Mouse (Mus musculus): ENCODE measurements around the gene Olfr923.
"Not testable (repeated sequence)": the region's sequence is repeated elsewhere in the genome, so short reads cannot be mapped to it uniquely, and the experiment has no call there.

The Olfr923 gene

DNA sequence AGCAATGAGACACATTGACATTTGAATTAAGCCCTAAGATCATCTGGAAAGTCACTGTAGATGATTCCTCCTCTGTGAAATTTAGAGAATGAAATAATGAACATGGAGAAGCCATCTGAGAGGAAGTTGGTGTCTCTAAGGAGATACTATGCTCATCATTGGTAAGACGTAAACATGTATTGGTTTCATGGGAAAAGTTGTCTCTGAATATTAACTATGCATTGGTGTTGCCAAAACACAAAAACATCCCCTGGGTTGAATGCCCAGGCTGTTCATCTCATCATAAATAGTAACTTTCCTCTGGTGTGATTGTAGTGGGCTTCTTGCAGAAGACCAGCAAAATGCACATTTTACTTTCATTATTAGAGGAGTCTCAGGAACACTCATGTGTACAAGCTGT lies at the start of gene Olfr923:
Gene Olfr923 (plus strand): TSS at position 301 of the 400 bp plus-strand sequence.
- no peak for DNase-seq (ENCODE audit: low spot score)

DNA sequence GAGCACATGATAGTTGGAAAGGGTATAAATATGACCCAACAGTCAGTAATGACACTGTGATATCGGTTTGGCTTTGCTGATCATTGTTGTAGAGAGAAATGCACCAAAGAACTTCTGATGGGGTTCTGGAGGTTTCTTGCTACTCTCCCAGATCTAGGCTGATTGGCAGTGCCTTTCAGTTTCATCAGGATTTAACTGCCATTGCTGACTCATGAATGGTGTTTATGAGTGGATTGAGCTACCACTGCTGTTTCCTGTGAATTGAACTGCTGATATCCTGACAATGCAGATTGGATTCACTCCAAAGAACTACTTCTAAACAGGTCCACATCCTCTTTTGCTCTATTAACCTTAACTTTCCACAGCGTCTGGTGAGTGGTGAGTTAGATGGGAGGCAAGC lies 33.7 kb upstream of the Olfr923 start:
- DNase-seq (ENCODE audit: low spot score), result no peak

DNA sequence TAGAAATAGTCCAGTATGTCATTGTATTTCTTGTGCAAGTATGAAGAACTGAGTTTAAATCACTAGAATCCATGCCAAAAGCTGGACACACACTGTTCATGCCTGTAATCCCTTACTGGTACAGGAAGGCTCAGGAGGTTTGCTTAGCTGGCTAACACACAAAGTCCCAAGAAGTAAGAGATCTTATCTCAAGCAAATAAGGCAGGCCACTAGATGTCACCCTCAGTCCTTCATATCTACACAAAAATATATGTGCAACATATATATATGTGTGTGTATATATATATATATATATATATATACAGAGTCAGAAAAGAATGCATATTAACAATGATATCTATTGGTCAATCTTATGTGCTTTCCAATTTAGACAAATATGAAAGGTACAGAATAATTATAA lies 20.6 kb upstream of the Olfr923 start:
- DNase-seq (ENCODE audit: low spot score), result no peak

DNA sequence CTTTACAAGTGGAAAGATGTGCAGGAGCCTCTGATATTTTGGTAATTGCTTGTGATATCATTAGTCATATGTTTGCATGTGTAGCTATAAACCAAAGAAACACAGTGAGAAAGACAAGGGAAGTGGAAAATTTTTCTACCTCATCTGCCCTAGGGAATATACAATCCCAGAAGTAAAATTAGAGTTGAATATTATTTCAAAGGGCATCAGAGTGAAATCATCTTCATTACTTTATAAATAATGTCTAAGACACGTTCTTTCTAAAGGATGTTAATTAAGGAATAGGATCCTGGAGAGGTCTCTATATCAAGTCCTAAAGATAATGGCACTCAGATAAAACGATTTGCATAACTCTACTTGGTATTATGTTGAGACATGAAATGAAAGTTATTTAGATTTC lies 12.0 kb upstream of the Olfr923 start, which contains the start of gene Olfr922:
Gene Olfr922 (plus strand): TSS at position 301 of the 400 bp plus-strand sequence.
- DNase-seq (ENCODE audit: low spot score), result no peak

DNA sequence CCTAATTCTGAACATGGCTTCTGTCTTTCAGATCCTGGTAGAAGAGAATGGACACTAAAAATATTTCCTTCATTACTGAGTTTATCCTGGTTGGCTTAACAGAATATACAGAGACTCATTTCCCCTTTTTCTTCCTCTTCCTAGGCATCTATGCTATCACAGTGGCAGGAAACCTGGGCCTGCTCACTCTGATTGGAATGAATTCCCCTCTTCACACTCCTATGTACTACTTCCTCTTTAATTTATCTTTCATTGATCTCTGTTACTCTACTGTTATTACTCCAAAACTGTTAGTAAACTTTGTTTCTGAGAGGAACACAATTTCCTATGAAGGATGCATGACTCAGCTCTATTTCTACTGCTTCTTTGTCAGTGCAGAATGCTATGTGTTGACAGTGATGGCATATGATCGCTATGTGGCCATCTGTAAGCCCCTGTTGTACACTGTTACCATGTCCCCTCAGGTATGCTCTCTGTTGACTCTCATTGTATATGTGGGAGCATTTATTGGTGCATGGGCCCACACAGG lies 10.8 kb upstream of the Olfr923 start:
- DNase-seq (ENCODE audit: low spot score), result no peak

DNA sequence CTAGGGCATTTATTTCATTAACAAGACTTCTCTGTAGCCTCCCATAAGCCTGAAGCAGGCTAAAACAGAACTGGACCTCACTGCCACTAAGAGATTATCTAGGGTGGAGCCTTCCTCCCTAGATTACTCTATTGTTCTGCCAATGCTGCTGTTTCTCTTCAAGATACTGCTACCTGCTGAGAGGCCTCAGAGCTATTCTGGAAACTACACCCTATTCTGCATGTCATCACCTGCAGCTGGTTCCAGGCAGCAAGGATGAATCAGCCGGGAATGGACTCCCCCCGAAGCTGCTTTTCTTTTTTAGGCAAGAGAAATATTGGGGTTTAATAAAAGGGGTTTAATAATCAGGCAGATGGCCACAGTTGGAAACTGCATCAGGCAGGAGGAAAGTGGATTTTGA lies 6.7 kb downstream of the Olfr923 start:
- DNase-seq (ENCODE audit: low spot score), result no peak

DNA sequence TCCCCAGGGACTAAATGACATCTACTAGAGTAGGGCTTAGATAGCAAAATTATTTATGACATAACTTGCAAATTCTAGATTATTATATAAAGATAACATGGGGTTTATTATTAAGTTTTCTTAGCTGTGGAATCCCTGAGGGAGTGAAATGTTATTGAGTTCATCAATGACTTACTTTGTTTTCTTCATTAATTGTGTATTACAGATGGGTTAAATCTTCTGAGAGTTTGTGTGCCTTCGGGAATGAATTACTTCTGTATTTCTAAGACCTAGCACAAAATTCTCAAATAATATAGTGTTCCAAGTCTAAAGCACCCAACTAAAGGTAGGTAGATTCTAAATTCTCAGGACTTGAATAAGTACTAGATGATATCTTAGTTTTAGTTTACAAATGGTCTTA lies 17.8 kb downstream of the Olfr923 start, which contains the start of gene Olfr924:
Gene Olfr924 (plus strand): TSS at position 301 of the 400 bp plus-strand sequence.
- DNase-seq (ENCODE audit: low spot score), result no peak

DNA sequence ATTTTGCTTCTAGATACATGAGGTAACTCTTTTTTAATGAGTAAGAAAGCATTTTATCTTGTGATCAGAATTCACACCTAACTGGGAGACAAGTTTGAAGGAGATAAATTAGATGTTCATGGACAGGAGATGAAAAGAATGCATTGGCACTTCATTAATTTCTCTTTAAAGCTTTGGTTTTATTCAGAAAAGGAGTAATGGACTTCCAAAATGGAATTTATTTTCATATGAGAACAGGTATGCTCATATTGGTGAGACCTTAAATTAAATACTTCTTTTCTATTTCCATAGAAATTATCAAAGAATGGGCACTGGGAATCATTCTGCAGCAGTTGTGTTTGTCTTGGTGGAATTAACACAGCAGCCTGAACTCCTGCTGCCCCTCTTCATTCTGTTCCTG lies 28.4 kb downstream of the Olfr923 start, which contains the start of gene Olfr26:
Gene Olfr26 (plus strand): TSS at position 301 of the 400 bp plus-strand sequence.
- no peak for DNase-seq (ENCODE audit: low spot score)

DNA sequence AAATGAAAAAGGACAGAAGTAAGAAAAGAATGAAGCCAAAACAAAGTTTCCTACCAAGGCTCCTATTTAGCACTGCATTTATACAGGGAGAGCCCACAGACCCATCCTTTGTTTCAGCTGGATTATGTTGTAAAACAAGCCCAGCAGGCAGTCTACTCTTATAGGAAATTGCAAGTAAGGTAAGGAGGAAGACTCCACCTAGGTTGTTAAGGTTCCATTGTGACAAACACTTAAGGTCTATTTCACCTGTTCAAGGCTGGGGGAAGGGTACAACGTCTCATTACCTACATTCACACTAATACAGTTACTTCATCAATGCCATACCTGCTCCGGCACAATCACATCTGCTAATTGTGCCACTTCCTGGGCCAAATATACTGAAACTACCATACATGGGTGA lies 48.5 kb downstream of the Olfr923 start:
- not testable (repeated sequence) for DNase-seq (ENCODE audit: low spot score)

DNA sequence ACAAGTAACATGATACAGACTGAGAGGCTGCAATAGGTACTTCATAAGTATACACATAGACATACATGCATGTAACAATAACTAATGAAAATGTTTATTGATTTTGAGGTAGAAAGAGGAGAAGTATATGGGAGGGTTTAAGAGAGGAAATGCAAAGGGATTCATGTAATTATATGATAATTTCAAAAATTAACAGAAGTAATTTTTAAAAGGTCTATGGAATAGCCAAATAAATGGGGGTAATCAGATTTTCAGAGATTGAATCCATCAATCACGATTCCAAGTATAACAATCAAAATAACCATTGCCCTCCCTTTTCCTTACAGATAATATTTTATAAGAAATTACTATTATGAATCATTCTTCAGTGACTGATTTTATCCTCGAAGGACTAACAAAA lies 50.5 kb downstream of the Olfr923 start, which contains the start of gene Olfr926:
Gene Olfr926 (plus strand): TSS at position 301 of the 400 bp plus-strand sequence.
- DNase-seq (ENCODE audit: low spot score), result no peak

Data from ovary, adult 18-20 months (tissue).